Mouse (Mus musculus): Measurements from ENCODE around the gene Tmod2.
"Not testable (repeated sequence)": the region's sequence is repeated elsewhere in the genome, so short reads cannot be mapped to it uniquely, and the experiment has no call there.

Gene Tmod2

GRCm38 (mm10) chr9:75610571-75611493 lies at the start of gene Tmod2:
TSS of gene Tmod2 (minus strand) at chr9:75611325.
- DNase-seq = peak; percentile 37

- DNase-seq = no peak
Measured at GRCm38 (mm10) chr9:75660917-75661316, 49.8 kb upstream of the Tmod2 start.

GRCm38 (mm10) chr9:75656456-75656855 lies 45.3 kb upstream of the Tmod2 start:
- not testable (repeated sequence) for DNase-seq

- no peak for DNase-seq
Measured at GRCm38 (mm10) chr9:75653981-75654911, 43.1 kb upstream of the Tmod2 start.

GRCm38 (mm10) chr9:75645405-75645804 lies 34.3 kb upstream of the Tmod2 start:
- DNase-seq = no peak

- no peak for DNase-seq
Measured at GRCm38 (mm10) chr9:75634226-75634625, 23.1 kb upstream of the Tmod2 start.

GRCm38 (mm10) chr9:75633603-75634002 lies 22.5 kb upstream of the Tmod2 start:
- DNase-seq = no peak

- no peak for DNase-seq
Measured at GRCm38 (mm10) chr9:75632902-75633301, 21.8 kb upstream of the Tmod2 start.

- no peak for DNase-seq
Measured at GRCm38 (mm10) chr9:75632111-75632510, 21.0 kb upstream of the Tmod2 start.

GRCm38 (mm10) chr9:75630823-75631454 lies 19.8 kb upstream of the Tmod2 start:
- DNase-seq = no peak

GRCm38 (mm10) chr9:75626308-75626604 lies 15.1 kb upstream of the Tmod2 start:
- no peak for DNase-seq

GRCm38 (mm10) chr9:75625556-75626307 lies 14.6 kb upstream of the Tmod2 start, which contains the start of gene Lysmd2:
TSS of gene Lysmd2 (plus strand) at chr9:75625741.
- DNase-seq = peak; percentile 76

- DNase-seq = no peak
Measured at GRCm38 (mm10) chr9:75624983-75625555, 13.9 kb upstream of the Tmod2 start.

- DNase-seq = no peak
Measured at GRCm38 (mm10) chr9:75621428-75621827, 10.3 kb upstream of the Tmod2 start.

- not testable (repeated sequence) for DNase-seq
Measured at GRCm38 (mm10) chr9:75619761-75620160, 8.6 kb upstream of the Tmod2 start.

GRCm38 (mm10) chr9:75618836-75619400 lies 7.8 kb upstream of the Tmod2 start:
- DNase-seq = no peak

GRCm38 (mm10) chr9:75616560-75616959 lies 5.4 kb upstream of the Tmod2 start:
- DNase-seq = peak; percentile 9

- DNase-seq = no peak
Measured at GRCm38 (mm10) chr9:75609965-75610364, 1.2 kb downstream of the Tmod2 start.

- no peak for DNase-seq
Measured at GRCm38 (mm10) chr9:75609505-75609904, 1.6 kb downstream of the Tmod2 start.

- DNase-seq = no peak
Measured at GRCm38 (mm10) chr9:75607496-75607895, 3.6 kb downstream of the Tmod2 start.

- no peak for DNase-seq
Measured at GRCm38 (mm10) chr9:75601510-75601909, 9.6 kb downstream of the Tmod2 start.
